In the genomic region with DNA sequence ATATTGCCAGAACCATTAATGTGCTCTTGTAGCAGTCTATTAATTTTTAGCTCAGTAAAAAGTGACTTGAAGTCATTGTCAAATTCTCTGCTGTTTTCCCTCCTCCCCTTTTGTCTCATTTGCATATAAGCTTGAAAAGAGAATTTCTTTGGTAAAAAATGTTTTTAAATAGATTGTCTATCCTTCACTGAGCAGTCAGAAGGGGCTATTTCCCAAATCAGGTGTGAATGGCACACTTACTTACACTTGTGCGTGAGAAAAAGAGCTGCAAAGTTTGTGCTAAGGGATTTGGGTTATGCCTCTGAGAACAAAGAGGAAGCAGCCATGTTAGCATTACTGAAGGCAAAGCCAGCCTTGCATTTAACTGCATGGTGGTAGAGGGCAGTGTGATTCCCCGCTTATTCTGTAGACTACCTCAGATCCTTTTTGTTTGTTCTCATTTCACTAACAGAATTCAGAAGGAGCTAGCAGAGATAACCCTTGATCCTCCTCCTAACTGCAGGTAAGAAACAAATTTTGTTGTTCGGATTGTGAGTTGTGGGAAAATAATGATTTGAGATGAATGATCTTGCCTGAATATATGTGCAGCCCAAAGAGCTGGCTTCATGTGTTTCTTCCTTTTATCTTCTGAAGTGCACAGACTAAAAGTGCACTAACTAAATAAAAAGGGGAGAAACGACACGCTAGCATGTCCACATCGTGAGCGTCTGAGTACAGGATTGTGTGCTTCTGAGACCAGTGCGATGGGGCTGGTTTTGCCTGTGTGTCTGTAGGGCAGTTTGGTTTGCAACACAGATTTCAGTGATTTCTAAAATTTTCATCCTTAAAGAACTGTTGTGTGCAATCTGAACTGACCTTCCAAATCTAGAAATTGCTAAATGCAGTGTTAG, we compare ENCODE assay signal across 9 mouse cellular contexts. TPM values are rescaled to one million over a fixed set of nuclear protein-coding genes. Genes with fewer than 3 reads are reported as not detected.
DNase-seq lines count a peak whose midpoint lies in the region; ATAC-seq lines count a peak whose summit lies in the region.
"Had no signal": no experiment of that assay in that cellular context is flagged by ENCODE, and none has a peak within 500 bp of the region (broad histone marks: within the 10 kb centered on the region; RNA-seq: fewer than 3 reads in every experiment).

No protein-coding gene starts in this region.

- WGBS in liver, embryonic 11.5 days = 61% methylated on average over 8 of the region's 8 CpGs
- WGBS in heart, embryonic 13.5 days = 36% methylated on average over 8 of the region's 8 CpGs
- WGBS in midbrain, embryonic 13.5 days = 11% methylated on average over 8 of the region's 8 CpGs

- H3K27me3 ChIP-seq in liver, embryonic 11.5 days (replicated peaks; ENCODE audit: control insufficient read depth, insufficient read depth, low read length) = no peaks in the 10 kb centered on the region
- no peaks in the 10 kb centered on the region for H3K27me3 ChIP-seq in heart, embryonic 13.5 days (replicated peaks)
- no peaks in the 10 kb centered on the region for H3K27me3 ChIP-seq in midbrain, embryonic 13.5 days

- no peak for ATAC-seq in liver, embryonic 11.5 days (replicated peaks; ENCODE audit: low FRiP score)
- peak; percentile 46; the same call in 1 of the 2 replicates for ATAC-seq in common myeloid progenitor, adult 5-6 weeks (replicated peaks; ENCODE audit: low read depth, poor library complexity, severe bottlenecking)
- ATAC-seq in heart, embryonic 13.5 days (ENCODE audit: extremely low read depth, insufficient number of reproducible peaks, low FRiP score, low TSS enrichment) = no peak
- ATAC-seq in midbrain, embryonic 13.5 days = no peak

- DNase-seq in liver, embryonic 11.5 days (ENCODE audit: low spot score) = no peak
- DNase-seq in liver = no peak
- peak; percentile 13 to 56 for DNase-seq in layer of hippocampus, postnatal 14 days (ENCODE audit: low spot score in 2 of 2)
- DNase-seq in thymus, postnatal 10 days (ENCODE audit: low spot score in 2 of 2) = peak; percentile 11 to 47
- DNase-seq in adrenal gland, adult 8-10 months = no peak

- no peak overlapping the region for H3K27ac ChIP-seq in liver, embryonic 11.5 days (ENCODE audit: low read depth, low read length)
- H3K27ac ChIP-seq in heart, embryonic 13.5 days (replicated peaks) = peak overlapping the region; percentile 99
- H3K27ac ChIP-seq in midbrain, embryonic 13.5 days = peak overlapping the region; percentile 80

- no peak overlapping the region for H3K9ac ChIP-seq in liver, embryonic 11.5 days (ENCODE audit: low read depth, low read length)
- peak overlapping the region; percentile 99 for H3K9ac ChIP-seq in heart, embryonic 13.5 days
- H3K9ac ChIP-seq in midbrain, embryonic 13.5 days (replicated peaks) = peak overlapping the region; percentile 98

- H3K4me1 ChIP-seq in liver, embryonic 11.5 days (replicated peaks; ENCODE audit: control insufficient read depth, insufficient read depth, low read length) = peaks cover 33% of the 10 kb centered on the region
- H3K4me1 ChIP-seq in heart, embryonic 13.5 days = peaks cover 61% of the 10 kb centered on the region
- H3K4me1 ChIP-seq in midbrain, embryonic 13.5 days (replicated peaks) = peaks cover 48% of the 10 kb centered on the region

- peak overlapping the region; percentile 85 for H3K4me2 ChIP-seq in liver, embryonic 11.5 days
- peak overlapping the region; percentile 77 for H3K4me2 ChIP-seq in heart, embryonic 13.5 days
- peak overlapping the region; percentile 84 for H3K4me2 ChIP-seq in midbrain, embryonic 13.5 days (replicated peaks)

- H3K36me3 ChIP-seq in liver, embryonic 11.5 days (ENCODE audit: control insufficient read depth, insufficient read depth, low read length) = peaks cover 4% of the 10 kb centered on the region; the same call in 1 of the 2 replicates
- peaks cover 16% of the 10 kb centered on the region for H3K36me3 ChIP-seq in heart, embryonic 13.5 days
- no peaks in the 10 kb centered on the region for H3K36me3 ChIP-seq in midbrain, embryonic 13.5 days

- no peak overlapping the region for H3K4me3 ChIP-seq in liver, embryonic 11.5 days (ENCODE audit: low read depth, low read length)
- peak overlapping the region; percentile 88 for H3K4me3 ChIP-seq in heart, embryonic 13.5 days
- peak overlapping the region; percentile 80 for H3K4me3 ChIP-seq in midbrain, embryonic 13.5 days (replicated peaks)
- H3K4me3 ChIP-seq: myocyte had no signal

- H3K9me3 ChIP-seq in liver, embryonic 11.5 days (ENCODE audit: control insufficient read depth, low read length) = no peaks in the 10 kb centered on the region
- H3K9me3 ChIP-seq in heart, embryonic 13.5 days = no peaks in the 10 kb centered on the region
- no peaks in the 10 kb centered on the region for H3K9me3 ChIP-seq in midbrain, embryonic 13.5 days

RNA-seq across cellular contexts. Expression of gene Ube2e3, which starts 4.3 kb away (rescaled TPM):
- 104 and 110 TPM in 2 replicates for polyA plus RNA-seq in liver, embryonic 11.5 days (2014; fragmentation: Nextera tagmentation; extraction: Ambion mirVana)
- 77.6 and 98.7 TPM in 2 replicates for total RNA-seq in common myeloid progenitor, adult 5-6 weeks (2017)
- polyA plus RNA-seq in heart, embryonic 13.5 days (2015; fragmentation: Nextera tagmentation; extraction: Ambion mirVana) = 118 and 121 TPM in 2 replicates
- 100 to 1,000 TPM; 106 to 115 TPM for total RNA-seq in layer of hippocampus, postnatal 14 days (2021)
- polyA plus RNA-seq in midbrain, embryonic 13.5 days (2015; fragmentation: Nextera tagmentation; extraction: Ambion mirVana) = 299 and 325 TPM in 2 replicates
- total RNA-seq in adrenal gland, adult 8-10 months (2022) = 10 to 100 TPM; 39.6 to 52.0 (median 45.0) TPM

Comparison
In these comparisons a context has a peak if more than half of its experiments do, and no peak if none do; other contexts are left out.
1. DNase-seq: peak in layer of hippocampus, postnatal 14 days (2 of 2) and thymus, postnatal 10 days (2 of 2); none in liver, embryonic 11.5 days (single experiment), liver (single experiment) and adrenal gland, adult 8-10 months (single experiment).
2. Peak in every context shown above with its lines, with median percentiles within 50 percentile points of each other: H3K4me2 ChIP-seq.